Mouse (Mus musculus) cerebellum, adult (tissue): ENCODE results near the gene Plekha8.

Source experiments
- ATAC-seq: cut with Nextera tagmentation; 2 replicates; pipeline ENCODE4 v1.9.2; 2017; ENCODE audit warnings: mild to moderate bottlenecking, moderate library complexity, mixed read lengths; ENCODE audit not compliant: insufficient number of reproducible peaks, low FRiP score, low TSS enrichment

The Plekha8 gene

DNA sequence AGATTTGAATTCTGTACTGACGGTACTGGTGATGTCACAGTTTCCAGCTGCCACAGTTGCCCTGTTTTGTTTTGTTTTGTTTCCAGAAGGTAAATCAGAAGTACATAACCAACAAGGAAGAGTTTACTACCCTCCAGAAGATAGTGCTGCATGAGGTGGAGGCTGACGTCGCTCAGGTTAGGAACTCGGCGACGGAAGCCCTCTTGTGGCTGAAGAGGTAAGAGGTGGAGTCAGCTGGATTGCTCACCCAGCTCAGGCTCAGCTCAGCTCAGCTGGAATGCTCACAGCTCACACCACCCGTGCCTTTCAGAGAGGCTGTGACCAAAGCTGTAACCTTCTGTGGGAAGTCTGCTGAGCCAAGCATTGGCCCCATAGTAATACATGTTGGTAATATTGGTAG is 34.8 kb downstream of the Plekha8 start:
- peak; percentile 75; the same call in 1 of the 2 replicates for ATAC-seq

DNA sequence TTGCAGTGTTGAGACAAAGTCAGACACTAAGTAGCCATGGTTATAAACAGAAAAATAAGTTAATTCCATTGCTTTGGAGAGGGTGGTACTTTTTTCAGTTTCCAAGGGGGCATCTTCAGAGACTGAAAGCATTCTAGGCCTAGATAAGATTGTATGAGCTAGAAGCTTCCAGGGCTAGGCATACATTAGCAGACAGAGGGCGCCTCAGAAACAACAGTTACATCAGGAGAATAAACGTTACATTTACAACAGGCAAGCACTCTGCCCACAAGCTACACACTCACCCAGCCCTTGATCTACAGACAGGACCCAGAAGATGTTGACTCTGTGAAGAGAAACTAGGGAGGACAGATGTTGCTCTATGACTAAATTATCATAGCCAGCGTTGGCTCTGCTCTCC is 36.6 kb downstream of the Plekha8 start:
- no peak for ATAC-seq

DNA sequence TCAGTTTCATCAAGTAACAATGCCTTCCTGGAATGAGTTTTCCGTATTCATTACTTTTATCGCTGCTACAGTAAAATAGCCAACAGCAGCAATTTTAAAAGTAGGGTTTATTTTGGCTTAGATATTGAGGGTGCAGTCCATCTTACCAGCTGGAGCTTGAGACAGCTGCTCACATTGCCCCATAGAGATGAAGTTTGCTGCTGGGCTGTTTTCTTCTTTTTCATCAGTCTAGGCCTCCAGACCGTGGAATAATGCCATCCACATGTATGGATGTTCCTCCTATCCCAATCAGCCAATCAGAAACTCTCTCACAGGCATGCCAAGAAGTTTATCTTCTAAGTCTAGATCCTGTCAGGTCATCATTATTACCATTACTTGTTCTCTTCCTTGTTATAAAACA is 45.0 kb downstream of the Plekha8 start:
- ATAC-seq = no peak

DNA sequence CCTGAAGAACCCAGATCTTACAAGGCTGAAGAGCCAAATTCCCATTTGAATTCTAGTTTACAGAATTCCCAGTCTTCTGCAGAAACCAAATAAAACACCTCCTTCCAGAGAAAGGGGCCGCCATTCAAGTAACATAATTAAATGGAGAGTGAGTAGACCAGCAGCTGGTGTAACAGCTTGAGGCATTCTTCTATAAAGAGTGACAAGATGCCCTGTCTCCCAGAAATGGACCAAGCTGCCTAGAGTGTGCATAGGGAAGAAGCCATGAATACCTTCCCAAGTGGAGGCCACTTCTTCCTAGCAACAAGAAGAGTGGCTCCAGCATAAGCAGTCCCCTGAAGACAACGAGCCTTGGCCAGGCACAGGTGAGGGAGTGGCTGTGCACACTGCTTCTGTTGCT is 47.0 kb downstream of the Plekha8 start:
- no peak for ATAC-seq

DNA sequence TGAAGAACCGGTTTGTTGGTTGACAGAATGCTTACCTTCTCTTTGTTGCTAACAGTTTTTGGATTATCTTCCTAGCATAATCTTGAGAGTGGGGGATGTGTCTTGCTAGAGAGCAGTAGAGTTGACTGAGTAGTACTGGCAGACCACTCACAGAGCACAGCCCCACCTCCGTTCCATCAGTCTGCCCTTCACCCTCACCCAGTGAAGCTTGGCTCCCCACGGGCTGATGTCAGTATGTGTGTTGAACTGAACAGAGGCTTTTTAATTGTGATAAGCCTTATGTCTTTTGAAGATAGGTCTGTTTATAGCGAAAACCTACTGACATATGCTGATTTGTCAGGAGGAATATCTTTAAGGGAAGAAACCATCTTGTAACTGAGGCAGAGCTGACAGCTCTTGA is 48.3 kb downstream of the Plekha8 start:
- ATAC-seq = no peak

DNA sequence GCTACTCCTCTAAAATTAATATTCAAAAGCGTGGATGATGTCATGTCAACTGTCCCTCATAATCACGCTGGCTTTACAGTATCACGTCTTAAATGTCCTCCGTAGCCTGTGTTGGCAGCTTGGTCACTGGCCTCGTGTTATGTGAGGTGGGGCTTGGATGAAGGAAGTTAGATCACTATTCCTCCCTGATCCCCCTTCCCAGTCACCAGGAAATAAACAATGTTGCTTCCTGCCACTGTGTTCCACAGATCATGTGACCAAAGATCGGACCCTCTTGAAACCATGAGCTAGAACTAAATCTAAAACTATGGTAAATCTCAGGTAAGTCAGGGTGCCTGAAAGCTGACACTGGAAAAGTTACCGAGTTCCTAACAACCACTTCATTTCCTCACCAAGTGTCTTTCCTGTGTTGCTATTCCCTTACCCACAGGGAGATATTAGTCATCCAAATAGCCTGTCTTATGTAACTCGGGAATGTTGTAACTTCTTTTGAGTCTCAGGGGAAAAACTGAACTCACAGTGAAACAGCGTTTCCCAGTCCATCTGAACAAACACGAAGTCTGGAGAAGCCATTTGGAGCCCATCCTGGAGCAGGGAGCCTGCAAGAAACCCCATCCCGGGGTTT is 60.7 kb downstream of the Plekha8 start:
- no peak for ATAC-seq

DNA sequence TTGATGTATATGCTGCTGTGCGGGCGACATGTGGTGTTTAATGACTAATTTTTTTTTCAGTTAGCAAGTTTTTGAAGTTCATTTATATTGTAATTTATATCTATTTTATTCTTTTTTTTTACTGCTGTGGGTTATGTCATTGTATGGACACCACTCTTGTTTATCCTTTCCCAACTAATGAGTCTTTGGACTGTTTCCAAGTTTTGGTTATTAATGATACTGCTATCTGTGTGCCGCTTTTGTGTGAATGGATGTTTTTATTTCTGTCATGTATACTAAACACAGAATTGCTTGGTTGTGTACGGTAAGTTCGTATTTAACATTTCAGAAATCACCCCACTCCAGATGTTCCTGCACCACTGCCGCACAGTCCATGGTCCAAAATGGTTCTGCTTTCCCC is 63.0 kb downstream of the Plekha8 start:
- ATAC-seq = no peak

DNA sequence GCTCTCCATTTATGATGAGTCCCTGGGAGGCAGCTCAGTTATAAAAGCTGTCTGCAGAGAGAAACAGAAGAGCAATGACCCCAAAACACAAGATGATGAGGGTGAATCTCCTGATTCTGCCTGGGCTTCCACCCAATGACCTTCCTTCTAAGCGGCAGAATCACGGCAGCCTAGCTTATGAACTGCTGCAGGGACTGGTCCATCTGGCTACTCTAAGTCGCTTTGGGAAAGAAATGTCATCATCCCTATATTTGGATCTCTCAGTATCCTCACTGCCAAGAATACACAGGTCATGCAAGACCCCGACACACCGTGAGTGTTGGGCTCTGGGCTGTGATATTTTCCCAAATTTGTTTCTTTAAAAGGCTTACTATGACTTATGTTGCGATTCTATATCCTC is 75.0 kb downstream of the Plekha8 start:
- peak; percentile 64 for ATAC-seq

DNA sequence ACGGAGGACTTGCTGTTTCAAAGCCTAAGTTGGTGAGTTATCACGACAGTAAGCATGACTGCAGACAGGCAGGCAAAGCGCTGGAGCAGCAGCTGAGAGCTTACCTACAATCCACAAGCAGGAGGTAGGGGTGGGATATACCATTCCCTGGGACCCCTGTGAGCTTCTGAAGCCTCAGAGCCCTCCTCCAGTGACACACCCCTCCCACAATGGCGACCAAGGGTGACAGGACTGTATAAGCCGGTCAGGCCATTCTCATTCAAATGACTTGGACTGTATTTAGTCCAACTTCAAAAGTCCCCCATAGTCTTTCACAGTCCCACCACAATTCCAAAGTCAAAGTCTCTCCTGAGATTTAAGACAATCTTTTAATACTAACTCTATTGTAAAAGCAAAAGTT is 78.0 kb downstream of the Plekha8 start:
- ATAC-seq = no peak

DNA sequence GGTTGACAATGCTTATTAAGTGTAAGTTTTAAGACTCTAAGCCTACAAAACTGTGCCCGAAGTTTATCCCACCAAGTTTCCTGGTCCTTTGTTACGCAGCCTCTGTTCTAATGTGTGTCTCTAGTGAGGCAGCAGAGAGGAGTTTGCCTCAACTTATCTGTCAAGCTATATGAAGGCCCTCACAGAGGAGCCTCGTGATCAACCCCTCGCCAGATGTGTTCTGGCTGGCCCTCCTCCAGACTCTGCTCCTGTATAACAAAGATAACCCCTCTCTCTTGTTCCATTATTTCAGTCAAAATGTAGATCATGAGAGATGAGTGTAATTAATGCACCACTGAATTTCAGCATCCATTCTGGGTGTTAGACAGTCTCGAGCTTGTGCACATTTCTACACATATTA is 84.8 kb downstream of the Plekha8 start:
- no peak for ATAC-seq

DNA sequence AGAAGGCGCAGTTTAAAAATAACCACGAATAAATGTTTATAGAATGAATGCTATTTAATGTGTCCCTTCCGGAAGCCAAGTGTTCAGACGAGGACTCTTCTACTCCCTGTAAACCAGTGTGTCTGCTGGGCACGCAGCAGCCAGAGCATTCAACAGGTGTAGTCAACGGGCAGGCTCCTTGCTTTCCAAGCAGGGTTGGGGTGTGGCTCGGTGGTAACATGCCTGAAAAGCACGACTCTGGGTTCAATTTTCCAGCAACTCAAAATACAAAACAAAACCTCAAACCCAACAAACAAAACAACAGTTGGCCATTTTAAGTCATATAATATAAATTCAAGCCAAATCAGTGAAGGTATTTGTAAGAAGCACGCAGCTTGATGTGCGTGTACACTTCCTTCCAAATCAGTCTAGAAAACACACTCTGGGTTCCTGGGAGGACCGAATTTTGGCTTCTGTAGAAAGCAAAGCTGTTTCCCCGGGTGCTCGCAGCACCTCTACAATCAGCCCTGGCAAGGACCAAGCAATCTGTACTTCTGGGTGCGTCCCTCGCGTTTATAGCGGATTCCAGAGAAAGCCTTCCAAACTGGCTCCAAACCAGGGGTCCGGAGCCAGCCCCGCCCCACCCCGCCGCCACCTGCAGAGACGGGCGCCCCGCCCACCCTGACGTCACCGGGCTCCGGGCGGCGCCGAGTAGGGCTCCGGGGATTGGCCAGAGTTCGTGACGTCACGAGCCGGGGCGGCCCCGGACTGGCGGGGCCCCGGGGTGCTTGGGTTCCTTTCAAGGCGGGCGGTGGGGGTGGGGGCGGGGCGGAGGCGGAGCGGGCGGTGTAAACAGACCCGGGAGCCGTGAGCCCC is 86.2 kb downstream of the Plekha8 start, which contains the start of gene Mturn:
Gene Mturn (plus strand): TSS at position 734 of the 855 bp plus-strand sequence.
- peak; percentile 62 for ATAC-seq

DNA sequence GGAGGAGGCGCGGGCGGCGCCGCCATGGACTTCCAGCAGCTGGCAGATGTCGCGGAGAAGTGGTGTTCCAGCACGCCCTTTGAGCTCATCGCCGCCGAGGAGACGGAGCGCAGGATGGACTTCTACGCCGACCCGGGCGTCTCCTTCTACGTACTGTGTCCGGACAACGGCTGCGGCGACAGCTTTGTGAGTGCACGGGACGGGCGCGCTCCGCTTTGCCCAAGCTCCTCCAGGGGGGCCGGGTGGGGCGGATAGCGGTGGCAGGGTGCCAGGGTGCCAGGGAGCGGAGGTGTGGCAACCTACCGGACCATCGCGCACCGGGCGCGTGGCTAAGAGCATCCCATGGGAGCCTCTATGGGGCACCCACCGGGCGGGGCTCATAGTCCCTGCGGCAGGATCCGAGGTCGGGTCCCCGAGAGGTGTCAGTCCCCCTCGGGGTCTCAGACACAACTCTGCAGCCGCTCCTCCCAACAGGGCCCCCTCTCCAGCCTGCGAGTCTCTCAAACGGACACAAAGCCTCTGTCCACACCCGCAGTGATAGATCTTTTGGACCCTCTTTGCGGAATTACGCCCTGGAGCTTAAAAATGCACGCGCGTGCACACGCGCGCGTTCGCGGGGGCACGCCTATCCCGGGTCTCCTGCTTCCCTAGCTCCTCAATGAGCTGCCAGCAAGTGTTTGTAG is 87.0 kb downstream of the Plekha8 start:
- ATAC-seq = peak; percentile 63

DNA sequence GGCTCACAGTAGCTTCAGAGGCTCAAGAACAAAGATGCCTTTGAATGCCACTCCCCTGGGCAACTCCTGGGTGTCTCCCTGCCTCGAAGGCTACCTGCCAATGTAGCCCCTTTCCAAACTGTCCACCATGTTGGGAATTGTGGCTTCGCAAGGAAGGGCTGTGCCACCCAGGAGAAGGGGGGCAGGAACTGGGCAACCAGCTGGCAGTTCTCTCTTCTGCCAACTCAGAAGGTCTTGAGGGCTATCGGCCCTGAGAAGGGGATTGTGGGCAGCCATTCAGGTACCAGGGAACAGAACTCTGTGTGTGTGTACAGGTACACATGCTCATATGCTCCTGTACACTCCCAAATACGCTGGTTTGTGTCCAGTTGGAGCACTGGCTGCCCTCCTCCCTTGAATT is 89.2 kb downstream of the Plekha8 start:
- no peak for ATAC-seq

DNA sequence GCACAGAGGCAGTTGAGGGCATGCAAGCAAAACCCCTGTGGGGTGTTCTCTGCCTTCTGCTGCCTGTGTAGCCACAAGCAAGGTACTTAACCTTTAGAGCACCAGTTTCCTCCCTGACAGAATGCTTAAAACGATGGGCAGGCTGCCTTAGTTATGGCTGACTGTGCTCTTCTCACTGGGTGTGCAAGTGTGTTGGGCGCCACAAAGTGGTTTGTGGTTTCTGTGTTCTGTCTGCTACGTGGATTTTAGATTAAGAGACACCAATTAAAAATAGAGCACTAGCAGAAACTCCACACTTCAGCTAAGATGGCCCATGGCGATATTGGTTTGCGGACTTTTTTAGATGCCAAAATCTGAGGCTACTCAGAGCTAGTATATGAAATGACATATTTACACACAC is 90.2 kb downstream of the Plekha8 start:
- no peak for ATAC-seq

DNA sequence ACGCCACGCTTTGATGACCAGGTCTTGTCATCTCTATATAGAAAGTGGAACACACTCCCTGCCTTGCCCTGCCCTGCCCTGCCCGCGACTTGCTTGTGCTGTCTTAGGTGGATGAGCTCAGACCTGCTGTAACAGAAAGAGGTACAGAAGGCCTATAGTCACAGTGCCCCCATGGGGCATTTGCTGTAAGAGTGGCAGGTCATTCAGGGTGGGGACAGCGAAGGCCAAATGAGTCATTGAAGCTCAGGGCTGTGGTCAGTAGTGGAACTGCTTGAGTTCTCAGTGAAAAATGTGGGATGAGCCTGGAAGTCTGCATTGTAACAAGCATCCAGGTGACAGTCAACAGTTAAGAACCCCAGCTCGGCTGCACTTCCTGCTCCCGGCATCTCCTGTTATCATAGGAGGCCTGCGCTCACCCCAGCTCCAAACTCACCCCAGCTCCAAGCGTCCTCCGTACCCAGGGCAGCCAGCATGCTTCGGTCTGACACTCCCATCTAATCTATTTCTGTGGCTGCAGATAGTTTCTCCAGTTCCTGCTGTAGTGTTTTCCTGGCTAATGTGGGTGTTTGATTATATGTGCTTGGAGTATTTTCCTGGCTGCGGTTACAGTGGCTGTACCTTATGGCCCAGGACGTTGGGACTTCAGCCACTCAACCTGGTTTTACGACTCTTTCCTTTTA is 90.9 kb downstream of the Plekha8 start:
- ATAC-seq = no peak

DNA sequence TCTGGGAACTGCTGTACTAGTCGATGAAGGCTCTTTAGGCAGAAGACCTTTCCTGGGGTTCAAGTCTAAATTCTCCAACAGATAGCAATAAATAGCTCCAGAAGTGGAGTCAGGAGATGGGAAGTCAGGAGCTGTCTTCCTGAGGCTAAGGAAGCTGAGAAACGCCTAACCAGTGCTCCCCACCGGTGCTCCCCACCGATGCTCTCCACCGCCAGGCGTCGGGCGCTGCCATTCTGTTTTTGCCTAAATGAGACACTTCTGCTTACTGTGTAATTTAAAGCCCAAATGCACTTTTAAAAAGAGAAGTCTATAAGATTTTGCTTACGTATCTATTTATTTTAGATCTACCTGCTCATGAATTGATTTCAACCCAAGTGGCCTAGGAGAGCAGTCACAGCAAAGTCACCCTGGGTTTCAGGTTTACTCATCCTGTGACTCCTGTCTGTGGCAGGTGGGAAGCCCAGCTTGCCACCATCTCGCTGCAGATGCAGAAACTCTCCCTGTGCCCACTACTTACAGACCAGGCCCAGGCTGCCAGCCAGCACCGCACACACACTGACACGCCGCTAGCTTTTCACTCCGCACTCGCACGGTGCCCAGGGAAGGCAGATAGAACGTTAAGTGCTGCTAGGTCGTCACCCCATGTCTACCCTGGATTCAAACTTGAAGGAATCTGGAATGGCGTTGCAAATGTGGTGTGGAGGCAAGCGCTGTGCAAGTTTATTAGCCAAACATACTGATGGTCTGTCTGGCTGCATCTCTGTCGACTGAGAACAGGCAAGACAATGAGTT is 92.2 kb downstream of the Plekha8 start:
- ATAC-seq = no peak

DNA sequence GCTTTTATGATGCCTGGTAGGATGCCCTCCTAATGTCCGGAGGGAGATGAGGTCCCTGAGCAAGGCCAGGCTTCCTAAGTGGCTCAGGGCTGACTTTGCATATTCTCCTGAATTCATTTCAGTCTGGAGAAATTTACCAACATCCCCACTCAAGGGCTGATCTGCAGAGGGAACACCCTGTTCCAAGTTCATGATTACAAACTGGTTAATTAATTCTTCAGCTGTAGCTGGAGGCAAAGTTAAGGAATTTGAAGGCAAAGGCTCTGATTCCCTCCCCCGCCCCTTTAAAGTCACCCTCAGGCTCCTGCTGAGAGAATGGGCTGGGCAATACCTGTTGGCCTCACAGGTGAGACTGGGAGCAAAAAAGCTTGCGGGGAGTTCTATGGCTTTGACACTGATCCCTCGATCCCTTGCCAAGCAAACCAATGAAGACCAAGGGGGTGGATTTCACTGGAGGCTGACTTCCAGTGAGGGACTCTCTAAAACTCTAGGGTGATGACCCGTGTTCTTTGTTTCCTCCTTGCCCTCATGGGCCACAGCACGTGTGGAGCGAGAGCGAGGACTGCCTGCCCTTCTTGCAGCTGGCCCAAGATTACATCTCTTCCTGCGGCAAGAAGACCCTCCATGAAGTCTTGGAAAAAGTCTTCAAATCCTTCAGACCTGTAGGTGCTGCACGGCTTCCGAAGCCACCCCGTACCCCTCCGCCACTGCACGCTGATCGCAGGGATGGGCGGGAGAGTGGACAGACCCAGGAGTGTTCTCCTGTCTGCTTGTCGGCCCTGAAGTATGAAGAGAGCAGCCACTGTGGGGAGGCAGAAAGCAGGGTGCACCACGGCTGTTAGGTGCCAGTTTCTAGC is 93.8 kb downstream of the Plekha8 start:
- ATAC-seq = no peak

DNA sequence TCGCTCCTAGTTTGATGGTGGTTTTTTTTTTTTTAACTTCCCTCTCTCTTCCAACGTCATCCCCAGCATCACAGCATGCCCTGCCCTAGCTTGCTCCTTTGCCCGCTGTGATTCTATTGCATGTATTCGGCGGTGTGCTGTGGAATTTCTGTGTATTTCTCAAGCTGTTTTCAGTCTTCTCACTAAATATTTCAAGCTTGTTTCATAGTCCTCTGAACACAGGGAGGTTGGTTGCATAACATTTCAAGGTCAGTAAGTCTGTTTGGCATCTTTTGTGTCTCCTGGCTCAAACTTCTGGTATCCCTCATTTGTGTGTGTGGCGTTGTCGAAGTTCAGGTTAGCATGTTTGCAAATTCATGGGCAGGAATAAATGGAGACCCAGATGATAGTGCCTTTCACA is 94.8 kb downstream of the Plekha8 start:
- no peak for ATAC-seq

DNA sequence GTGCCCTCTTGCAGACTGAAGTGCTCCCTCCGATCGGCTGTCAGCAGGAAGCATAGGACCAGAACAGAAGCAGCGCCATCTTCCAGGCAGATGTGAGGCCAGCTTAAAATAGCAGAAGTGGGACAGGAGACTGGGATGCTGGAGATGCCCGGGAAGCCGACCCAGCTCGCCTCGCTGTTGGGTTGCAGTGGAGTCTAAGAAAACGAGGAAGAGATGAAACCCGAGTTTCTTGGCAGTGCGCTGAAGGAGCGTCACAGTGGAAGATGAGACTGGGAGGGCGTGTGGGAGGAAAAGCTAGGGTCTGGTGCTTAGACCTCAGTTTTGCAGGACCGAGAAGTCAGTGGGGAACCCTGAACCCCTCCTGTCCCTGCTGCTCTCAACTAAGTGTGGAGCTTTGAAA is 95.9 kb downstream of the Plekha8 start:
- ATAC-seq = no peak
